Mouse (Mus musculus) monocyte, adult 2 months (primary cell): ENCODE results near the gene Camta1.

Experiments used
- DNase-seq, 2 experiments: peaks; one replicate each; pipeline ENCODE4 v3.0.0; 2022; ENCODE audit warnings: low spot score in 2 of 2, low read depth in 1 of 2

The Camta1 gene

GRCm38 (mm10) chr4:150872681-150873080, 989.0 kb downstream of the Camta1 start:
- DNase-seq, result no peak

GRCm38 (mm10) chr4:150872139-150872651, 989.5 kb downstream of the Camta1 start:
- no peak for DNase-seq

- no peak for DNase-seq
Measured at GRCm38 (mm10) chr4:150871392-150872138, 990.1 kb downstream of the Camta1 start.

- no peak for DNase-seq
Measured at GRCm38 (mm10) chr4:150870963-150871391, 990.7 kb downstream of the Camta1 start.

GRCm38 (mm10) chr4:150869276-150870197, 992.1 kb downstream of the Camta1 start:
- DNase-seq, result no peak

- DNase-seq, result no peak
Measured at GRCm38 (mm10) chr4:150868859-150869258, 992.8 kb downstream of the Camta1 start.

GRCm38 (mm10) chr4:150868161-150868560, 993.5 kb downstream of the Camta1 start:
- DNase-seq, result no peak
